Mouse (Mus musculus): ENCODE results near the gene Irf5.
A peak's percentile ranks its signal among the peaks of the same experiment; 100 is the strongest.

Gene Irf5

GRCm38 (mm10) chr6:29526281-29527251 lies at the start of gene Irf5:
TSS of gene Irf5 (plus strand) at chr6:29526625.
- DNase-seq = peak; percentile 52

- no peak for DNase-seq
These were observed 43.7 kb upstream of the Irf5 start for GRCm38 (mm10) chr6:29482691-29483090.

- DNase-seq = peak; percentile 85
These were observed 41.5 kb upstream of the Irf5 start for GRCm38 (mm10) chr6:29484716-29485559.

GRCm38 (mm10) chr6:29485951-29486350 lies 40.5 kb upstream of the Irf5 start:
- DNase-seq = no peak

DNA sequence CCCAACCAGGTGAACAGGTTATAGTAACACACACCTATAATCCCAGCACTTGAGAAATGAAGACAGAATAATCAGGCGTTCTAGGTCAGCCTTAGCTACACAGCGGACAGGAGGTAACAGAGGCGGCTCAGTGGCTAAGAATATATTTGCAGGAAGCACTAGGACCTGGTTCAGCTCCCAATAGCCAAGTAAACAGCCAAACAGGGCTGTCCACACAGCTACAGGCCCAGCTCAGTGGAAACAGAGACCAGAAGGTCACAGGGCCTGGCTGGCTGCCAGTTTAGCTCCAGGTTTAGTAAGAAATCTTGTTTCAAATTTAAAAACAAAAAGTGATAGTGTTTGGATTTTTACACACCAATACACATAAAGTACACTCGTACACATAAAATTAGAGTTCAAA lies 32.3 kb upstream of the Irf5 start:
- no peak for DNase-seq

GRCm38 (mm10) chr6:29496270-29496669 lies 30.2 kb upstream of the Irf5 start:
- no peak for DNase-seq

GRCm38 (mm10) chr6:29497791-29498190 lies 28.6 kb upstream of the Irf5 start:
- DNase-seq = no peak

DNA sequence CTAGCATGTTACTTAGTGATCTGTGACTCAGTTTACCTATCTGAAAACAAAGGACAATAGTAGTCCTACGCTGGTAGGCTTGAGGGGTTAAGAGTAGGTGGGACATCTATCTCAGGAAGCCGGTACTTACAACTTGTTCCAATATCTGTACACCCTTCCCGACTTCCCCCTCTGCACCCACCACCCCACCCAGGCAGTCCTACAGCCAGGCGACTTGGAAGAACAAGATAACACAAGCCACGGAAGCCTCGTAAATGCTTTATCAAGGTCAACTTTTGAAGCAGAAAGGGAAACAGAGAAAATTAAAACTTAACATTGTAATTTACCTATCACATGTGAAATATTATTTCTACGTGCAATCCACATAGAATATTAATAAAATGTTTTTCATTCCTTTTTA lies 26.2 kb upstream of the Irf5 start:
- no peak for DNase-seq

DNA sequence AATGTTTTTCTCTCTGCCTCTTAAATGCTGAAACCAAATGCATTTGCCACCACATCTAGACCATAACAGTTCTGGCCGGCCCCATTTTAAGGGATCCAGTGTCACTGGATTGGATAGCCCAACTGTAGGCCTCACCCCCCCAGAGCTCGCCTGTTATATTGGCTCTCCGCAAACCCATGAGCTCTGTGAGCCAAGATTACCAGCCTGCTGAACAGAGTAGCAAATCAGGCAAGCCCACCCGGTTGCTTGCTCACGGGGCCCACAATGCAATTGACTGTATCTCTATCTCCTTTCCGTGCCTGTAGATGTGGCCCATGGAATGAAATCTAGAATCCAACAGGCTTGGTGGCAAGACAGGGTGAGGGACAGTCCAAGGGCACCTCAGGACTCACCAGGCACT lies 25.6 kb upstream of the Irf5 start:
- no peak for DNase-seq

DNA sequence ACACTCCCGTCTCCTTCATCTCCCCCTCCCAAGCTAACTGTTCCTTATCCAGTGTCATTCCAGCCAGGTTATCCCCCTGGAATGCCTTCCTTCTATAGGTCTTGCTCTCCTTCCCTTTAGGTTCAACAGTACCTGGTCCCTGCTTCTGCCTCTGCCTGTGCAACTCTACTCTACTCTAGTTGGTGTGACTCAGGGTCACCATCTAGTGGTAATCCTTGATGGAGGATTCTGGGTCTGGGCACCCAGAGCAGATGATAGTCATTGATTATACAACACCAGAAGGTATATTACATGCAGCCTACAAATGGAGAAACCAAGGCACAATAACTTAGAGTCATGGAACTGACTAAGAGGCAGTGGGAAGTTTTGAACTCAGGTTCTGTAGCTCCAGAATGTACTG lies 24.8 kb upstream of the Irf5 start:
- no peak for DNase-seq

DNA sequence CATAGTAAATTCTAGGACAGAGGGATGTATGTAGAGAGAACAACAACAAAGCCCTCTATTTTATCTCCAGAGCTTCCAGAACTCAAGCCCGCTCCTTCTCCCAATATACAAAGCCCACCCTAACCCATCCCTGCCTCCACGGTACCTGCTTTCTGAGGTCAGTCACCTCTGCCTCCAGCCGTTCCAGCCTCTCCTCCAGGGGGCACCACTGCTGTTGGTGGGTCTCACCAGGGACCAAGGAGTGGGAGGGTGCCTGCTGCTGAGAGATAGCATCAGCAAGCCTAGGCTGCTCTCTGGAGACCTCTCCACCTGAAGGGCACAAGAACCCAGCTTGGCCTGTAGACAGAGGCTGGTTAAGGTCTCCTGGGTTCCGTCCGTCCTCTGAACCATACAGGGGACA lies 20.9 kb upstream of the Irf5 start:
- peak; percentile 27 for DNase-seq

- no peak for DNase-seq
These were observed 19.6 kb upstream of the Irf5 start for GRCm38 (mm10) chr6:29506834-29507233.

- no peak for DNase-seq
These were observed 18.7 kb upstream of the Irf5 start, which contains the start of gene Kcp for GRCm38 (mm10) chr6:29507447-29508309. TSS of gene Kcp (minus strand) at chr6:29507952.

- DNase-seq = no peak
These were observed 17.3 kb upstream of the Irf5 start for GRCm38 (mm10) chr6:29509086-29509485.

DNA sequence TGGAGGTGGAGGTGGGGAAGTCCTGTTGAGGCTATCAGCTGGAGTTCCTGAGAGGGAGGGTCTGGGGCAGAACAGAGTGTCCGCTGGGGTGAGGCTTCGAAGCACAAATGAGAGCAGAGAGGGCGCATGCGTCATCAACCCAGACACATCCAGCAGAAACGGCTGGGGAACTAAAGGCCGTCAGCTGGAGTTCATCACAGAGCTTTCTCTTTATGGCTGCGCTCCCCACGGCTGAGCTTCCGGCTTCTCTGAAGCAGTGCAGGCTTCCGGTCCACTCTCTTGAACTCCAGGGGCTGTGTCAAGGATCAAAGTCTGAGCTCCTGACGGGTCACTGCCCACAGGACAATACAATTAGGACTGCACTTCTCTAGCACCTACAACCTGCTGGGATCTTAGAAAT lies 13.1 kb upstream of the Irf5 start:
- DNase-seq = peak; percentile 35

GRCm38 (mm10) chr6:29517139-29517538 lies 9.3 kb upstream of the Irf5 start:
- peak; percentile 78 for DNase-seq

DNA sequence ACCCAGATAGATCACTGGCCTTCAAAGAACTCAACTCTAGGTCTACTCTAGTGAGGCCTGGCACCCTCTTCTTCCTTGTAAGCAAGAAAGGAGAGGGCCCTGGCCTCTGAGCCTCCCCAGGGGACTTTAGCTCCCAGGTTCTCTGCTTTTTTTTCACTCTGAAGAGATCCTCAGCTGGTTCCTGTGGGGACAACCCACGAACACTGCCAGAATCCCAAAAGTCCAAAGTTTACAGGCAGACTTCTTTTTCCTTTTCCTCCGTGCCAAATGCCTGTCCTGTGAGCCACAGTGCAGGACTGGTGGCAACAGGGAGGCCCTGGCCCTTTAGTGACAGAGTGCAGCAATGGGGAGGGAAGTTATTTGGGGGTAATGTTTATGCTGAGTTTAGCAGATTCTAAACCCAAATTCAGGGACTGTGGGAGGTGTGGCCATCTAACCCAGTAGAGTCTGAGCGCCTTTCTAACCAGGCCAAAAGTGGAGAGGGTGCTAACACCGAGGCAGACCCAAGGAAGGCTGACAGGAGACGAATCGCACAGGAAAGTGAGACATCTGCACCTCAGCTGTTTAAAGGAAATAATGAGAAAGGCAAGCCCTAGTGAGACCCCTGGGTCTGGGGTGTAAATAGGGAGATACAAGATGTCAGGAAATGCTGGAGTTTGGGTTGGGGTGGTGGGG lies 3.7 kb upstream of the Irf5 start:
- no peak for DNase-seq

- DNase-seq = no peak
These were observed 3.0 kb upstream of the Irf5 start for GRCm38 (mm10) chr6:29523301-29524033.

DNA sequence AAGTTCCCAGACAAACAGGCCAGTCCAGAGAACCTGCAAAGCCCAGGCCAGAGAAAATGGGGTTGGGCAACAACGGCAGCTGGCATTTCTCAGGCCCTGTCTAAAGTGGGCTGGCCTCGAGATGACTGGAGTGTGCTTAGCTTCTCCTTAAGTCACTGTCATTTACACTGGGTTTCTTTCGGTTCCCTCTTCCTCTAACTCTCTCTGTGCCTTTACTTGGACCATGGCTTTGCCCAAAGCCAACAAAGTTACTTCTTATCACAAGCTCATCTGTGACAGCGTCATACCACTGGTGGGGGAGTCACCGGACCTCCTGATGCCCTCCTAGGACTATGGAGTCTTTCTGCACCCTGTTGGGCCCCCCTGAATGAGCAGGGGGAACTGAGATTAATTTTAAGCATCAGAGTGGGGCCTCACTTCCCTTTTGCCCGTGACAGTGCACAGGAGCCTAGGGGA lies 2.4 kb upstream of the Irf5 start:
- no peak for DNase-seq

DNA sequence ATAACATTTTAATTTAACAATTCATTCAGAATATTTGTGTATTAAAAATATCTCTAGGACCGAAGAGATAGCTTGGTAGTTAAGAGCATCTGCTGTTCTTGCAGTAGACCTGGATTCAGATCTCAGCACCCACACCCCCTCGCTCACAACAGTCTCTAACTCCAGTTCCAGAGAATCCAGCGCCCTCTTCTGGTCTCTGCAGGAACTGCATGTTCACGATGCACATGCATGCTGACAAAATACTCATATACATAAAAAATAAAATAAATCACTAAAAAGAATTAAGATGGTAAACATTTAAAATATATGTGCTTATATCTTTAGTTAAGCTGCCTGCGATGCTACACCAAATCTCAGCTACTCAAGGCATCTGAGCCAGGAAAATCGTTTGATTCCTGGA lies 1.2 kb upstream of the Irf5 start:
- peak; percentile 38 for DNase-seq
